Mouse (Mus musculus) testis, adult 2 months (tissue): ENCODE measurements around the gene Bag6.

ENCODE experiments used
- CTCF ChIP-seq: fragments of 200-500 bp; IDR thresholded peaks from 2 replicates; pipeline ENCODE4 v1.5.1; 2012; ENCODE audit warnings: low read depth, mild to moderate bottlenecking, inconsistent platforms, low read length, moderate library complexity; ENCODE audit not compliant: control insufficient read depth, insufficient read depth, insufficient replicate concordance
- POLR2A ChIP-seq: fragments of 200-500 bp; IDR thresholded peaks from 2 replicates; pipeline ENCODE4 v1.6.1; 2012; ENCODE audit warnings: low read depth, mild to moderate bottlenecking, inconsistent platforms, low read length, moderate library complexity; ENCODE audit not compliant: control insufficient read depth

DNA sequence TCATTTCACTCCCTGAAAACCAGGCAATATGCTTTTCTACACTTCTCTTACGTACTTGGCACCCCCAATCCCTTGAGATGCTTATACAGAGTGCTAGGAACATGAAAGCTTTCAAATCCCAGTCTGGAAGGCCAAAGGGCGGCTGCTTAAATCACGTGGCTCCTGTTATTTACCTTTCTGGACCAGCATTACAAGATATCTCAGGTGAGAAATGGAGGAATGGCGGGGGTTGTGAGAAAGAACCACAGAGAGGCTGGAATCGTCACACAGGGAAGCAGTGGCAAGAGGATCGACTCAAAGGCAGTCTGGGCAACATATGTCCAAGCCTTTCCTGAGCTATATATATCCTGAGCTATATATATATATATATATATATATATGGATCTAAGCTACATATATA, 9.4 kb upstream of the Bag6 start:
- TF ChIP-seq POLR2A (no peak), CTCF (no peak)
